Mouse (Mus musculus): ENCODE data around the gene Zbtb16. TPM values are rescaled to one million over a fixed set of nuclear protein-coding genes. Genes with fewer than 3 reads are reported as not detected.

The Zbtb16 gene
- polyA plus RNA-seq, 1 experiment from 2014 or later = 1.00 TPM

GRCm38 (mm10) chr9:48662361-48663051, 173.5 kb downstream of the Zbtb16 start:
- Histone ChIP-seq H3K36me3 (no peaks in the 10 kb centered on the region), H3K9ac (no peak overlapping the region), H3K4me1 (replicated peaks) (peaks cover 2% of the 10 kb centered on the region; the same call in 1 of the 2 replicates), H3K27ac (ENCODE audit: poor library complexity, severe bottlenecking) (no peak overlapping the region), H3K9me3 (replicated peaks) (peaks cover 6% of the 10 kb centered on the region), H3K4me2 (no peak overlapping the region), H3K4me3 (no peak overlapping the region), H3K27me3 (replicated peaks) (peaks cover 31% of the 10 kb centered on the region)
- 51% methylated on average over 15 of the region's 15 CpGs for WGBS
- no peak for ATAC-seq (ENCODE audit: insufficient number of reproducible peaks, low FRiP score)

- Histone ChIP-seq H3K27me3 (replicated peaks) (peaks cover 28% of the 10 kb centered on the region), H3K4me3 (no peak overlapping the region), H3K9me3 (replicated peaks) (peaks cover 6% of the 10 kb centered on the region), H3K4me1 (replicated peaks) (peaks cover 2% of the 10 kb centered on the region; the same call in 1 of the 2 replicates), H3K9ac (no peak overlapping the region), H3K27ac (ENCODE audit: poor library complexity, severe bottlenecking) (no peak overlapping the region), H3K36me3 (no peaks in the 10 kb centered on the region), H3K4me2 (no peak overlapping the region)
- no peak for ATAC-seq (ENCODE audit: insufficient number of reproducible peaks, low FRiP score)
- 73% methylated on average over 9 of the region's 9 CpGs for WGBS
Observed at GRCm38 (mm10) chr9:48661225-48662023, 174.6 kb downstream of the Zbtb16 start.

- Histone ChIP-seq H3K9me3 (replicated peaks) (peaks cover 6% of the 10 kb centered on the region), H3K27me3 (replicated peaks) (peaks cover 9% of the 10 kb centered on the region), H3K9ac (no peak overlapping the region), H3K27ac (ENCODE audit: poor library complexity, severe bottlenecking) (no peak overlapping the region), H3K4me3 (no peak overlapping the region), H3K4me2 (no peak overlapping the region), H3K36me3 (no peaks in the 10 kb centered on the region), H3K4me1 (replicated peaks) (0 out of 2 replicates have a peak, but pooled peaks cover 5% of the 10 kb centered on the region)
- no peak for ATAC-seq (ENCODE audit: insufficient number of reproducible peaks, low FRiP score)
- 21% methylated on average over 5 of the region's 5 CpGs for WGBS
Observed at GRCm38 (mm10) chr9:48655525-48656169, 180.4 kb downstream of the Zbtb16 start.

GRCm38 (mm10) chr9:48654730-48655129, 181.3 kb downstream of the Zbtb16 start:
- Histone ChIP-seq H3K4me2 (no peak overlapping the region), H3K9ac (no peak overlapping the region), H3K27me3 (replicated peaks) (peaks cover 9% of the 10 kb centered on the region), H3K36me3 (no peaks in the 10 kb centered on the region), H3K4me1 (replicated peaks) (peaks cover 11% of the 10 kb centered on the region; the same call in 1 of the 2 replicates), H3K9me3 (replicated peaks) (peaks cover 6% of the 10 kb centered on the region), H3K4me3 (no peak overlapping the region), H3K27ac (ENCODE audit: poor library complexity, severe bottlenecking) (no peak overlapping the region)
- ATAC-seq (ENCODE audit: insufficient number of reproducible peaks, low FRiP score) = no peak
- WGBS = 16% methylated on average over 8 of the region's 8 CpGs

GRCm38 (mm10) chr9:48653399-48654070, 182.5 kb downstream of the Zbtb16 start:
- peaks cover 15% of the 10 kb centered on the region for H3K27me3 ChIP-seq (replicated peaks)
- no peak overlapping the region for H3K4me2 ChIP-seq
- H3K9me3 ChIP-seq (replicated peaks) = no peaks in the 10 kb centered on the region
- peaks cover 23% of the 10 kb centered on the region for H3K4me1 ChIP-seq (replicated peaks)
- H3K4me3 ChIP-seq = no peak overlapping the region
- no peaks in the 10 kb centered on the region for H3K36me3 ChIP-seq
- WGBS = 44% methylated on average over 7 of the region's 7 CpGs
- H3K9ac ChIP-seq = no peak overlapping the region
- ATAC-seq (ENCODE audit: insufficient number of reproducible peaks, low FRiP score) = no peak
- no peak overlapping the region for H3K27ac ChIP-seq (ENCODE audit: poor library complexity, severe bottlenecking)

GRCm38 (mm10) chr9:48652026-48652425, 184.0 kb downstream of the Zbtb16 start:
- H3K9ac ChIP-seq = no peak overlapping the region
- H3K27ac ChIP-seq (ENCODE audit: poor library complexity, severe bottlenecking) = no peak overlapping the region
- H3K4me2 ChIP-seq = no peak overlapping the region
- WGBS = 62% methylated on average over 4 of the region's 4 CpGs
- H3K9me3 ChIP-seq (replicated peaks) = no peaks in the 10 kb centered on the region
- H3K4me3 ChIP-seq = no peak overlapping the region
- no peak for ATAC-seq (ENCODE audit: insufficient number of reproducible peaks, low FRiP score)
- H3K36me3 ChIP-seq = no peaks in the 10 kb centered on the region
- H3K4me1 ChIP-seq (replicated peaks) = peaks cover 30% of the 10 kb centered on the region
- peaks cover 19% of the 10 kb centered on the region for H3K27me3 ChIP-seq (replicated peaks)

- no peak for ATAC-seq (ENCODE audit: insufficient number of reproducible peaks, low FRiP score)
- 80% methylated on average over 2 of the region's 2 CpGs for WGBS
- Histone ChIP-seq H3K4me2 (no peak overlapping the region), H3K4me1 (replicated peaks) (peaks cover 30% of the 10 kb centered on the region), H3K27ac (ENCODE audit: poor library complexity, severe bottlenecking) (no peak overlapping the region), H3K9ac (no peak overlapping the region), H3K36me3 (no peaks in the 10 kb centered on the region), H3K9me3 (replicated peaks) (no peaks in the 10 kb centered on the region), H3K4me3 (no peak overlapping the region), H3K27me3 (replicated peaks) (peaks cover 24% of the 10 kb centered on the region)
Observed at GRCm38 (mm10) chr9:48650846-48651245, 185.2 kb downstream of the Zbtb16 start.

GRCm38 (mm10) chr9:48649851-48650685, 186.0 kb downstream of the Zbtb16 start:
- H3K27me3 ChIP-seq (replicated peaks) = peaks cover 24% of the 10 kb centered on the region
- peak overlapping the region; percentile 77 for H3K4me2 ChIP-seq
- H3K36me3 ChIP-seq = no peaks in the 10 kb centered on the region
- 47% methylated on average over 17 of the region's 17 CpGs for WGBS
- no peak for ATAC-seq (ENCODE audit: insufficient number of reproducible peaks, low FRiP score)
- no peak overlapping the region for H3K9ac ChIP-seq
- H3K9me3 ChIP-seq (replicated peaks) = no peaks in the 10 kb centered on the region
- H3K4me3 ChIP-seq = no peak overlapping the region
- no peak overlapping the region for H3K27ac ChIP-seq (ENCODE audit: poor library complexity, severe bottlenecking)
- peaks cover 30% of the 10 kb centered on the region for H3K4me1 ChIP-seq (replicated peaks)

- Histone ChIP-seq H3K4me2 (peak overlapping the region; percentile 77), H3K27me3 (replicated peaks) (peaks cover 24% of the 10 kb centered on the region), H3K27ac (ENCODE audit: poor library complexity, severe bottlenecking) (no peak overlapping the region), H3K36me3 (no peaks in the 10 kb centered on the region), H3K9ac (peak overlapping the region; percentile 56), H3K4me3 (peak overlapping the region; percentile 38), H3K4me1 (replicated peaks) (peaks cover 30% of the 10 kb centered on the region), H3K9me3 (replicated peaks) (peaks cover 4% of the 10 kb centered on the region)
- 1% methylated on average over 22 of the region's 22 CpGs for WGBS
- peak; percentile 45; the same call in 1 of the 2 replicates for ATAC-seq (ENCODE audit: insufficient number of reproducible peaks, low FRiP score)
Observed at GRCm38 (mm10) chr9:48649098-48649766, 186.8 kb downstream of the Zbtb16 start.

Measured in heart, embryonic 12.5 days (tissue).